Mouse (Mus musculus): ENCODE measurements around the gene Tmem269. TPM values are rescaled to one million over a fixed set of nuclear protein-coding genes. Genes with fewer than 3 reads are reported as not detected.
A peak's percentile ranks its signal among the peaks of the same experiment; 100 is the strongest.

Tmem269 gene
- polyA plus RNA-seq, 1 experiment from 2014 or later = 0.07 TPM

GRCm38 (mm10) chr4:119183525-119183924, 34.5 kb downstream of the Tmem269 start:
- H3K9ac ChIP-seq (ENCODE audit: low read length) = no peak overlapping the region
- TF ChIP-seq CTCF (IDR thresholded peaks at IDR 0.05; ENCODE audit: low read depth) = no peak
- TF ChIP-seq EP300 (optimal IDR thresholded peaks at IDR 0.05) = no peak
- no peak overlapping the region for H3K4me2 ChIP-seq (replicated peaks; ENCODE audit: low read depth)
- no peak overlapping the region for H3K4me3 ChIP-seq (ENCODE audit: low read depth, low read length)
- DNase-seq (ENCODE audit: low spot score) (no peak), ATAC-seq (ENCODE audit: low FRiP score, low TSS enrichment) (no peak)
- no peaks in the 10 kb centered on the region for H3K9me3 ChIP-seq (ENCODE audit: control insufficient read depth, low read length)
- no peaks in the 10 kb centered on the region for H3K27me3 ChIP-seq (ENCODE audit: control insufficient read depth, insufficient read depth, low read length)
- no peaks in the 10 kb centered on the region for H3K4me1 ChIP-seq (replicated peaks; ENCODE audit: control insufficient read depth, insufficient read depth)
- no peaks in the 10 kb centered on the region for H3K36me3 ChIP-seq (ENCODE audit: control insufficient read depth, insufficient read depth, low read length)
- no peak overlapping the region for H3K27ac ChIP-seq (replicated peaks)
- 41% methylated on average over 1 of the region's 1 CpGs for WGBS

DNA sequence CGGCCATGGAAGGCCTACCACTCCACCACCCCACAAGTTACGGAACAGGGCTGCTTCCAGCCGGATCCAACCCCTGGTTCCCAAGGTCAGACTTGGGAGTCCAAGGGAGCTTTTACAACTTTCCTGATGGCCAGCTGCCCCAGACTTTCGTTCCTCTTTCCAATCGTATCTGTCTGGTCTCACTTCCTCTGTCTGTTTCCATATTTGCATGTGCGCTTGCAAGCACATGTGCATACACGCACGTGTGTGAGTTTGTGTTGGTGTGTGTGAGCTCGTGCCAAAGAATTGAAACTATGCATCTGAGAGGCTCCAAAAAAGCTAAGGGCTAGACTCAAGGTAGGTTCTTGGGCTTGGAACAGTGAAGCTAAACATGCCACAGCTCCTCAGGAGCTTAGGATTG, 36.6 kb downstream of the Tmem269 start:
- Histone ChIP-seq H3K9ac (ENCODE audit: low read length) (no peak overlapping the region), H3K36me3 (ENCODE audit: control insufficient read depth, insufficient read depth, low read length) (no peaks in the 10 kb centered on the region), H3K27me3 (ENCODE audit: control insufficient read depth, insufficient read depth, low read length) (no peaks in the 10 kb centered on the region), H3K9me3 (ENCODE audit: control insufficient read depth, low read length) (no peaks in the 10 kb centered on the region), H3K4me2 (replicated peaks; ENCODE audit: low read depth) (no peak overlapping the region), H3K27ac (replicated peaks) (no peak overlapping the region), H3K4me3 (ENCODE audit: low read depth, low read length) (no peak overlapping the region), H3K4me1 (replicated peaks; ENCODE audit: control insufficient read depth, insufficient read depth) (no peaks in the 10 kb centered on the region)
- no peak for ATAC-seq (ENCODE audit: low FRiP score, low TSS enrichment)
- WGBS = 85% methylated on average over 8 of the region's 9 CpGs
- no peak for TF ChIP-seq EP300 (optimal IDR thresholded peaks at IDR 0.05)
- no peak for TF ChIP-seq CTCF (IDR thresholded peaks at IDR 0.05; ENCODE audit: low read depth)
- no peak for DNase-seq (ENCODE audit: low spot score)

DNA sequence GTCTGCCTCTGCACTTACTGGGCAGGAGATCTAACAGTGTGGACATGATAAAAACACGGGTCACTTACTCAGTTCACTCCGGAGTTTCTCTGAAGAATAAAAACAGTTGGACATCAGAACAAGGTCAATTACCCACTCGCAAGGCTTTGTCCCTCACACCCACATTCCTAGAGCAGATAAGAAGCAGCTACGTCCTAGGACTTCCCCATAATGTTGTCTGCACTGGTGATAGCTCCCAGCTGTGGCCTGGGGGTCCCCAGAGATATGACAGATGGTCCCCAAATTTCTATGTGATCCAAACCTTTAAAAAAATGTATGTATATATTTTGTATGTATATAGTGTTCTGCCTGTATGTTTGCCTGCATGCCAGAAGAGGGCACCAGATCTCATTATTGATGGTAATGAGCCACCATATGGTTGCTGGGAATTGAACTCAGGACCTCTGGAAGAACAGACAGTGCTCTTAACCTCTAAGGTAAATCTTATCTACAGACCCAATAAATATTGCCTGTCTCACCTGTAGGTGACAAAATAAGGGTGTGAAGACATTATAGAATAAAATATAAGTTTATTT, 37.8 kb downstream of the Tmem269 start:
- no peak overlapping the region for H3K4me3 ChIP-seq (ENCODE audit: low read depth, low read length)
- 43% methylated on average over 4 of the region's 4 CpGs for WGBS
- peak; percentile 33; the same call in 1 of the 2 replicates for TF ChIP-seq CTCF (IDR thresholded peaks at IDR 0.05; ENCODE audit: low read depth)
- no peak for TF ChIP-seq EP300 (optimal IDR thresholded peaks at IDR 0.05)

DNA sequence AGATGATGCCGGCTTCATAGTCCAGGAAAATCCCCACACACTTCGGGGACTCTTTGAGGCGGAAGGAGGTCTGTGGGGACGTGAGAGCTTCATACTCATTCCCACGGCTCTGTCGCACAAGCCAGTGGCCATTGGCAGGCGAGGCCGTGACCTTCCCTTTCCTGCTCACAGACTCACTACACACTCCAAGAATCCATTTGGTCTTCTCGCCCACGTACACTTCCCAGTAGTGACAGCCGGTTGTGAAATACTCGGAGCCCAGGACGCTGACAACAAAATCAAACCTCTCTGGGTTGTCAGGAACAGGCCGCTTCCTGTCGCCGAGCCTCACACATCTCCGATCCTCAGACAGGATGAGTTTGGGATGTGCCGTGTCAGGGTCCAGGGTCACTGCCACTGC, 39.7 kb downstream of the Tmem269 start:
- WGBS = 71% methylated on average over 18 of the region's 18 CpGs
- no peak for DNase-seq (ENCODE audit: low spot score)
- no peak overlapping the region for H3K4me3 ChIP-seq (ENCODE audit: low read depth, low read length)
- H3K9ac ChIP-seq (ENCODE audit: low read length) = no peak overlapping the region
- TF ChIP-seq EP300 (optimal IDR thresholded peaks at IDR 0.05) = no peak
- TF ChIP-seq CTCF (IDR thresholded peaks at IDR 0.05; ENCODE audit: low read depth) = no peak
- no peaks in the 10 kb centered on the region for H3K27me3 ChIP-seq (ENCODE audit: control insufficient read depth, insufficient read depth, low read length)
- H3K36me3 ChIP-seq (ENCODE audit: control insufficient read depth, insufficient read depth, low read length) = no peaks in the 10 kb centered on the region
- no peaks in the 10 kb centered on the region for H3K9me3 ChIP-seq (ENCODE audit: control insufficient read depth, low read length)
- peaks cover 2% of the 10 kb centered on the region; the same call in 1 of the 2 replicates for H3K4me1 ChIP-seq (replicated peaks; ENCODE audit: control insufficient read depth, insufficient read depth)
- H3K4me2 ChIP-seq (replicated peaks; ENCODE audit: low read depth) = no peak overlapping the region
- ATAC-seq (ENCODE audit: low FRiP score, low TSS enrichment) = no peak
- H3K27ac ChIP-seq (replicated peaks) = no peak overlapping the region

More for the DNA sequence above, 37.8 kb downstream of the Tmem269 start:
- Histone ChIP-seq H3K27ac (replicated peaks) (no peak overlapping the region), H3K9ac (ENCODE audit: low read length) (no peak overlapping the region), H3K27me3 (ENCODE audit: control insufficient read depth, insufficient read depth, low read length) (no peaks in the 10 kb centered on the region), H3K9me3 (ENCODE audit: control insufficient read depth, low read length) (no peaks in the 10 kb centered on the region), H3K4me2 (replicated peaks; ENCODE audit: low read depth) (no peak overlapping the region), H3K36me3 (ENCODE audit: control insufficient read depth, insufficient read depth, low read length) (no peaks in the 10 kb centered on the region), H3K4me1 (replicated peaks; ENCODE audit: control insufficient read depth, insufficient read depth) (no peaks in the 10 kb centered on the region)
- ATAC-seq (ENCODE audit: low FRiP score, low TSS enrichment) (no peak), DNase-seq (ENCODE audit: low spot score) (no peak)

DNA sequence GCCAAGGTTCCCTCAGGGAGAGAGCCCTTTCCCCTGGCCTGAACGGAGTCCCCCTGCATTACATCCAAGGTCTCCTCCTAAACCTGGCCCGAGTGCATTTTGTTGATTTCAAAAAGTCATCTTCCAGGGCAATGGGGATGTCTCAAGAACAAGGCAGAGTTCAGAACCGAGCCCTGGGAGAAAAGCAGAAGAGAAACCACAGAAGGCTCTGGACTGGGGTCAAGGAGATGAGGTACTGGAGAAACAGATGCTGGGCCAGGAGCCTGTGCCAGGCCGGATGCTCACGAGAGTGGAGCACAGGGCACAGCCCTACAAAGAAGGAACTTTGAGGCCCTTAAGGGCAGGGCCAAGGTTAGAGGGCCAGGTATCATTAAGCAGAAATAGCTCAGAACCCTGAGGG, 40.3 kb downstream of the Tmem269 start:
- DNase-seq (ENCODE audit: low spot score) = no peak
- Histone ChIP-seq H3K27ac (replicated peaks) (no peak overlapping the region), H3K4me3 (ENCODE audit: low read depth, low read length) (no peak overlapping the region), H3K27me3 (ENCODE audit: control insufficient read depth, insufficient read depth, low read length) (no peaks in the 10 kb centered on the region), H3K9me3 (ENCODE audit: control insufficient read depth, low read length) (no peaks in the 10 kb centered on the region), H3K9ac (ENCODE audit: low read length) (no peak overlapping the region), H3K4me2 (replicated peaks; ENCODE audit: low read depth) (no peak overlapping the region), H3K36me3 (ENCODE audit: control insufficient read depth, insufficient read depth, low read length) (no peaks in the 10 kb centered on the region), H3K4me1 (replicated peaks; ENCODE audit: control insufficient read depth, insufficient read depth) (peaks cover 6% of the 10 kb centered on the region; the same call in 1 of the 2 replicates)
- 68% methylated on average over 5 of the region's 5 CpGs for WGBS
- no peak for TF ChIP-seq EP300 (optimal IDR thresholded peaks at IDR 0.05)
- TF ChIP-seq CTCF (IDR thresholded peaks at IDR 0.05; ENCODE audit: low read depth) = no peak
- no peak for ATAC-seq (ENCODE audit: low FRiP score, low TSS enrichment)

DNA sequence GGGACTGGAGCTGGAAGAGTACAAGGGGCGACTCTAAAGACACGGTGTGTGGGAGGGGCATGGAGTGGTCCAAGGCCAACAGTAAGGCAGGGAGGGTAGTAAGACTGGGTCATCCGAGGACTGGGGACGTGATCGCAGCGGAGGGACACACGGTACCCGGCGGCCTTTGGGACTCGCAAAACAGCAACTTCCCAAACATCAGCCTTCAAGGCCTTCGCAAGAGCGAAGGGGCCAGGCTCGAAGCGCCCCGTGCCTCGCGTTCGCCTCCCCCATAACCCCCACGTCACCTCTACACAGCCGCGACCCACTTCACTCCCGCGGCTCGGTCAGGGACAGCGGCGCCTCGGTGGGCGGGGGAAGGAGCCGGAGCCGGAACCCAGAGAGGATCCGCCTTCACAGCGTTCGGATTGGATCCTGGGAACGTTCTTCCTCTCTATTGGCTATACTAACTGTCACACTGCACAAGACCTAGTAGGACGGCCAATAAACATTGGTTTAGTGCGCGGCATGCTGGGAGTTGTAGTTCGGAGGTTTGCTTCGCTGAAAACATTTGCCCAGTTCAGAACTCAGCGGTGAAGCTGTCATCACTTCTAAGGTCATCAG, 44.1 kb downstream of the Tmem269 start, which contains the start of gene Zfp691:
Zfp691 (minus strand) TSS at position 345 of the 603 bp plus-strand sequence.
- Histone ChIP-seq H3K4me1 (replicated peaks; ENCODE audit: control insufficient read depth, insufficient read depth) (peaks cover 6% of the 10 kb centered on the region; the same call in 1 of the 2 replicates), H3K9ac (ENCODE audit: low read length) (peak within 1 kb of the TSS; percentile 83), H3K9me3 (ENCODE audit: control insufficient read depth, low read length) (no peaks in the 10 kb centered on the region), H3K27me3 (ENCODE audit: control insufficient read depth, insufficient read depth, low read length) (no peaks in the 10 kb centered on the region), H3K4me3 (ENCODE audit: low read depth, low read length) (peak within 1 kb of the TSS; percentile 76), H3K4me2 (replicated peaks; ENCODE audit: low read depth) (peak within 1 kb of the TSS; percentile 83), H3K27ac (replicated peaks) (no peak within 1 kb of the TSS; the same call in 1 of the 2 replicates), H3K36me3 (ENCODE audit: control insufficient read depth, insufficient read depth, low read length) (peaks cover 9% of the 10 kb centered on the region)
- DNase-seq (ENCODE audit: low spot score) = peak; percentile 93
- ATAC-seq (ENCODE audit: low FRiP score, low TSS enrichment) = peak; percentile 100
- under 1% methylated on average over 40 of the region's 40 CpGs for WGBS
- TF ChIP-seq CTCF (IDR thresholded peaks at IDR 0.05; ENCODE audit: low read depth) = no peak
- TF ChIP-seq EP300 (optimal IDR thresholded peaks at IDR 0.05) = no peak
